Comparison of ENCODE assay signal across 8 mouse cellular contexts in the genomic region with DNA sequence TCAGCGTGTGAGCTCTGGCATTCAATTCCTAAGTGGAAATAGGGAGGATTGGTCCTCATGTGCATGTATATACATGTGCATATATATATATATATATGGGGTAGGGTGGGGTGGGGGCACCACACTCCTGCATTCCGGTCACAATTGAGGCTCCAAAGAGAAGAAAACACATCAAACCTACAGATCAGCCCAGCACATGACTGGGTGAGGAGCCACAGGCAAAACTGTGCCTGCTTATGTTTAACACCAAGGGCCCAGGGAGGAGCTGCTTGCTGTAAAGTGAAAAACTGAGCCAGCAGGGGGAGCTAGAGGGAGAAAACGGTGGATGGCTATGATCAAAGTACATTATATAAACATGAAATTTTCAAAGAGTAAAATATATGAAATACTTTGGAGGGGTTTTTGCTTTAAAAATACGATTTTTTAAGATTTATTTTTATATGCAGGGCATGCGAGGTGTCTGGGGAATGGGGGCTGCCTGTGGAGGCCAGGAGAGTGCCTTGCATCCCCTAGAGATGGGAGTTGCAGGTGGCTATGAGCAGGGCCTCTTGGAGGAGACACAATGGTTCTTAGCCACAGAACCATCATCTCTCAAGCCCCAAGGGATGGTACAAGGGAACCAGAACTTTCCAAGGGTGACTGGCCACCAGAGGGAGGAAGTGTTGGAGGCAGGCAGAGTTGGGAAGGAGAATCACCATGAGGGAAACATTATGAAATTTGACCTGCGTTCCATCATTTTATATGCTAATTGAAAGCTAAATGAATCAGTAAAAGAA. TPM values are rescaled to one million over a fixed set of nuclear protein-coding genes. Genes with fewer than 3 reads are reported as not detected.
DNase-seq lines count a peak whose midpoint lies in the region; ATAC-seq and TF ChIP-seq lines count a peak whose summit lies in the region.

No protein-coding gene starts in this region.

- H3K36me3 ChIP-seq in limb, embryonic 11.5 days (ENCODE audit: control insufficient read depth, insufficient read depth, low read length) = no peaks in the 10 kb centered on the region
- no peaks in the 10 kb centered on the region for H3K36me3 ChIP-seq in midbrain, embryonic 15.5 days (replicated peaks)

- no peak for TF ChIP-seq POLR2A in cortical plate, adult 2 months (IDR thresholded peaks at IDR 0.05; ENCODE audit: extremely low read depth, insufficient read depth, low read length)

- H3K27ac ChIP-seq in cortical plate, adult 2 months (ENCODE audit: insufficient read depth, low read length) = no peak overlapping the region
- H3K27ac ChIP-seq in limb, embryonic 11.5 days (replicated peaks; ENCODE audit: low read depth, low read length) = no peak overlapping the region
- no peak overlapping the region for H3K27ac ChIP-seq in midbrain, embryonic 15.5 days

- no peaks in the 10 kb centered on the region for H3K27me3 ChIP-seq in limb, embryonic 11.5 days (ENCODE audit: control insufficient read depth, insufficient read depth, low read length)
- no peaks in the 10 kb centered on the region for H3K27me3 ChIP-seq in midbrain, embryonic 15.5 days (replicated peaks)

- WGBS in limb, embryonic 11.5 days = 34% methylated on average over 6 of the region's 6 CpGs
- 33% methylated on average over 6 of the region's 6 CpGs for WGBS in midbrain, embryonic 15.5 days

- TF ChIP-seq CTCF in cortical plate, adult 2 months (IDR thresholded peaks at IDR 0.05; ENCODE audit: extremely low read depth, insufficient read depth, low read length) = peak; percentile 73

- H3K9ac ChIP-seq in limb, embryonic 11.5 days (ENCODE audit: low read length) = no peak overlapping the region
- H3K9ac ChIP-seq in midbrain, embryonic 15.5 days = no peak overlapping the region

- H3K9me3 ChIP-seq in limb, embryonic 11.5 days (ENCODE audit: control insufficient read depth, low read length) = no peaks in the 10 kb centered on the region
- H3K9me3 ChIP-seq in midbrain, embryonic 15.5 days = no peaks in the 10 kb centered on the region

- DNase-seq in 3134 (ENCODE audit: extremely low read depth, insufficient read length, low spot score) = peak; percentile 53
- DNase-seq in adrenal gland, adult (ENCODE audit: inconsistent age in 2 of 2, low spot score in 1 of 2) = peak; percentile 76 to 94
- DNase-seq in gastrocnemius, postnatal 4 days (ENCODE audit: low spot score in 2 of 2) = peak; percentile 61 to 84
- DNase-seq in kidney, adult 8-10 months = peak; percentile 57 to 83
- peak; percentile 90 for DNase-seq in limb, embryonic 11.5 days (ENCODE audit: low spot score)
- DNase-seq in spleen, postnatal 14 days (ENCODE audit: low spot score in 2 of 2) = peak; percentile 69 to 89

- H3K4me3 ChIP-seq in cortical plate, adult 2 months (ENCODE audit: insufficient read depth, low read length) = no peak overlapping the region
- no peak overlapping the region for H3K4me3 ChIP-seq in limb, embryonic 11.5 days (ENCODE audit: low read depth, low read length)
- H3K4me3 ChIP-seq in midbrain, embryonic 15.5 days = no peak overlapping the region

- H3K4me1 ChIP-seq in cortical plate, adult 2 months (ENCODE audit: control insufficient read depth, insufficient read depth, low read length) = no peaks in the 10 kb centered on the region
- no peaks in the 10 kb centered on the region for H3K4me1 ChIP-seq in limb, embryonic 11.5 days (ENCODE audit: control insufficient read depth, insufficient read depth, low read length)
- H3K4me1 ChIP-seq in midbrain, embryonic 15.5 days = peaks cover 5% of the 10 kb centered on the region; the same call in 1 of the 2 replicates

- ATAC-seq in limb, embryonic 11.5 days (ENCODE audit: insufficient number of reproducible peaks, low FRiP score, low TSS enrichment, low read depth) = no peak
- ATAC-seq in midbrain, embryonic 15.5 days (replicated peaks) = peak; percentile 65

- no peak overlapping the region for H3K4me2 ChIP-seq in limb, embryonic 11.5 days (ENCODE audit: low read depth, severe bottlenecking)
- no peak overlapping the region for H3K4me2 ChIP-seq in midbrain, embryonic 15.5 days

RNA-seq across cellular contexts. Expression of a gene that starts 38.4 kb away (rescaled TPM):
- polyA plus RNA-seq in cortical plate, adult 2 months (2012; rRNA removed) = 0.17 and 0.28 TPM in 2 replicates
- total RNA-seq in gastrocnemius, postnatal 4 days (2021) = under 1 TPM; 0.07 to 0.08 TPM
- polyA plus RNA-seq in limb, embryonic 11.5 days (2014; fragmentation: Nextera tagmentation; extraction: Ambion mirVana) = not detected in 2 replicates
- not detected in 2 replicates for polyA plus RNA-seq in midbrain, embryonic 15.5 days (2015; fragmentation: Nextera tagmentation; extraction: Ambion mirVana)
